Mouse (Mus musculus): ENCODE results near the gene Fam104a. TPM values are rescaled to one million over a fixed set of nuclear protein-coding genes. Genes with fewer than 3 reads are reported as not detected.

The Fam104a gene
- total RNA-seq (2021): 10 to 100 TPM; 26.5 to 26.6 TPM

DNA sequence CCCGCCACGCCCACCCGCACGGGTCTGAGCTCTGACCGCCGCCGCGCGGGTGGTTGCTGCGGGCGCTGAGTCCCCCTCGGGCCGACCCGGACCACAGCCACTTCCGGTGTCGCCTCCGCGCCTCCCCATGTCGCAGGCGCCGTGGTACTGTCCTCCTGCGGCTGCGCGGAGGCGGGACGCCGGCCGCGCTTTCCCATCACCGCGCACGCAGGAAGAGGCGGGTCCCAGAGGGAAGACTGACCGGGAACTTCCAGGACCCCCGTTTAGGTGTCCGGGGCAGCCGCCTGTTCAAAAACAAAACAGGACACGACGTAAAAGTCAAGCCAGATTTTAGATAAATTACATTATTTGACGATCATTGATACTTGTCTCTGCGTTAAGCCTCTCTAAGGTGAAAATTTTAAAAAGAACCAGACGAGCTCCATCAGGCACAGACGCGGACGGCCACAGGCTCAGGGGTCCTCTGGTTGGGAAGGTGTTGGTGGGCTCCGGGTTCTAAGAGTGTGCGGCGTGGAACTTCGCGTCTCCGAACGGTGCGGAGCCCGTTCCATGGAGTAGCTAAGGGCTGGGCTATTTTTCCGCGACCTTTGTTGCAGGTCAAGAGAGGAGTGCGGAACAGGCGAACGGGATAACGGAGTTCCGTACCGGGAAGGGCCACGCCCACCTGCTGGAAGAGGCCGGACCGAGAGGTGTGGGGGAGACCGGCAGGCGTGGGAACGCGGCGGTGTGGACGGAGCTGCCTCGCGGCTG lies at the start of gene Fam104a, which contains the start of gene D11Wsu47e:
TSS of gene Fam104a (minus strand) at position 199 of the 750 bp plus-strand sequence.
TSS of gene D11Wsu47e (plus strand) at position 456 of the 750 bp plus-strand sequence.
- peak; percentile 95 to 96 for DNase-seq

DNA sequence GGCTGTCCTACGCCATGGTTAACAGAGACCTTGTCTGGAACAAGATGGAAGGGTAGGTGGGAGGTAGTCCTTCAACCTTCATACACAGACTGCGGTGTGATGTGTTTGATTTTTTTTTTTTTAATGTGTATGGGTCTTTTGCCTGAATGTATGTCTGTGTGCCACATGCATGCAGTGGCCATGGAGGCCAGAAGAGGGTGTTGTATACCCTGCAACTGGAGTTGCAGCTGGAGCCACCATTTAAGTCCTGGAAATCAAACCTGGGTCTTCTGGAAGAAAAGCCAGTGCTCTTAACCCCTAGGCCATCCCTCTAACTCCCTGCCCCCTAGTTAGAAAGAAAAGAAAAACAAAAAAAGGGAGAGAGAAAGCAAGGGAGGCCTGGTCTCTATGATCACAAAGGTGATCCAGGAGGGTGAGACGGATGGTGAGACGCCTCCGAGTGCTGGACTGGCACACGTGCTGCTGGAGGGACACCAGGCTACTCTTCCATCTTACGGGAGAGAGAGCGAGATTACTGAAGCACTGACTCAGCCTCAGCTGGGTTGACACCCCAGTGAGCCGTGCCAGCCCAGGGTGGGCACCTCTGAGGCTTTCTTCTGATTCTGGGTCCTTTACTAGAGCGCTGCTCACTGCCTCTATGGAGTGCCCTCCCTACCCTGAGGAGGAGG lies 48.1 kb upstream of the Fam104a start:
- DNase-seq: no peak

DNA sequence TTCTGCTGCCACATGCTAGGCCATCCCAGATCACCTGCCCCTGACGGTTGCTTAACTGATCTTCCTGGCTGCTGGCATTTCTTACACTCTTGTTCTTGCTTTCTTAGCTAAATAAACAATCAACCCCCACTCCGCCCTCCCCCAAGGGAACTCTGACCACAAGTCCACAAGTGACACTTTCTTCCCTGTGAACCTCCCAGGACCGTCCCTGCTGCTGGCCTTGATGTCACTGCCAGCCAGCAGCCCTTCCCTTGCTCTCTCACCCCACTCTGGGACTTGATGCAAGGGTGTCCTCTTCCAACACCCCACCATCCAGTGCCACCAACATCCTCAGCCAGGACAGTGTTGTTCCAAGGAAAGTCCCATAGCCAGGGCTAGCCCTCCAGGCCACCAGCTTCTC lies 46.9 kb upstream of the Fam104a start:
- no peak for DNase-seq

DNA sequence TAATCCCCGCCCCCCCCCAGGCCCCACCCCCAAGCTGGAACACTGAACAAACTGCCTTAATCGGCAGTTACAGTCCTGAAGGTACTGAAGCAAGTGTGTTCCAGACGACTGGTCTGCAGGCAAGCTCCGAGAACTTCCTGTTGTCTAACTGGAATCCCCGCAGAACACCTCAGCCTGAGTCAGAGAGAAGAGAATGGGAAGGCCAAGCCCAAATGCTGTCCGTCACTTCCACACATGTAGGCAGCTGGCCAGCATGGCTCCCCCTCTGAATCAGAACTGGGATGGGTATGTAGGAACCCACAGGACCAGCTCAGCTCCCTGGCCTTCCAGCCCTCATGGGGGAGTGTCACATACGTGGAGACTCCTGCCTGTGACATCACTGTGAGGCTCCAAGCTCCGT lies 46.0 kb upstream of the Fam104a start:
- no peak for DNase-seq

DNA sequence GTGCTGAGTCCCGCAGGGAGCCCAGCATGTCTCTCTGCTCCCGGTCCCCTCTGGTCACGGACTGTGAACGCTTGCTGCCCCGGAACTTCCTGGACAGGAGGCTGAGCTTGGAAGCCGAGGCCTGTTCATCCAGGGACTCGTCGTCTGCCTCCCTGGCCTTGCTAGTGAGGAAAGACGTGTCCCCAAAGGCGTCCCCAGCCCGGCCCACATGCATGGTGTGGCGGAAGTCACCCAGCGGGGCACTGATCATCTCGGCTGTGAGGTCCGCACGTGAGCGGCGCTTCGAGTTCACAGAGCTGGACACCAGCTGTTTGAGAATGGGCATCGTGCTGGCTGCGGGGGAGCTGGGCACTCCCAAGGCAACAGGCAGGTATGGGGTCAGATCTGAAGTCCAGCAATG lies 45.3 kb upstream of the Fam104a start:
- DNase-seq: no peak

DNA sequence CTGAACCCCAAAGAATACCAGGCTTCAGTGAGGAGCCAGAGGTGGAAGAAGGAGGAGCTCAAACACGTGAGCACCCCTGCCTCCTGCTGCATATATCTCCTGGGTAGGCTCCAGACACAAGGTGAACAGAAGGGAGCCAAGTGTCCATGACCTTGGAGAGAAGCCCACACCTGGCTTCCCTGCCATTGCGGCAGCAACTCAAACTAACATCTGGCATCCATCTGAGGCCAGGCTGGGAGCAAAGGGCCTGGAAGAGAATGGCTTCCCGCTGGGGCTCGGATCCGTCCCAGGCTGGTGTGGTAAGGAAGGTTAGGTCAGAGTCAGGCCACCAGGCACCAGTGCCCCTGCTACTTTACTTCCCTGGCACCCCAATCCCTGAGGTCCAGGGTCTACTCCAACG lies 44.0 kb upstream of the Fam104a start:
- DNase-seq: no peak

DNA sequence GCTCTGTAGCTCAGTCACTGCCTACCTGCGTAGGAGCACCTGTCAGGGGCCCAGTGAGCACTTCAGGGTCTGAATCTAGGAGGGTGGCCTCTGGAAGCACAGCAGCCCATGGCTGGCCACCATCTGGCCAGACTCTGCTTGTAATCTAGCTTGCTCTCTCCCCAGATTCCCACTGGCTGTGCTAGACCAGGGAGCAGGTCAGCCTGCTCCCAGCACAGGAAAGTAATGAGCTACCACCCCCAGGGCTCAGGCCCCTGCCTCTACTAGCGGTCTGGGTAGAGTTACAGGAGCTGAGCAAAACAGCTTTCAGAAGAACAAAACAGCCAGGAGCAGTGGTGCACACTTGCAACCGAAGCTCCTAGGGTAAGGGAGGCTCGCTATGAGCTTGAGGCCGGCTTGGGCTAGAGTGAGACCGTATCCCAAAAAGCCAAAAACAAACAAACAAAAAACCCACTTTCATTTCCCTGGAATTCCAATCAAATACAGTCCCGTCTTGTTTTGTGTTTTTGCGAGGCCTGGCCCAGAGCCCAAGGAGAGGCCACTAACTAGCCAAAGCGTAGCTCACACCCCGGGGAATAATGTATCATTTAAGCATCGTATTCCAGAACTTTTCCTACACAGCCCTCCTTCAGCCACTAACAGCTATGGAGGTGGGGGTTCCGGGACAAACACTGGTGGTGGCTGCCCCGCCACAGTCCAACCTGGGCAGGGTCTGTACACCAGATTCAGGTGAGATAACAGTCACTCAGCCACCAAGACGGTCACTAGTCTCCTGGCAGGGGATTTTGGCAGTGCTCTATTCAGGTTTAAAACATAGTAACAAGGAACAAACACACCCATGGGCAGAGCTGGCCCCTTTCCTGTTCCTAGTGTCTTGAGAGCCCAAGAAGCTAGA lies 43.3 kb upstream of the Fam104a start:
- DNase-seq: no peak

DNA sequence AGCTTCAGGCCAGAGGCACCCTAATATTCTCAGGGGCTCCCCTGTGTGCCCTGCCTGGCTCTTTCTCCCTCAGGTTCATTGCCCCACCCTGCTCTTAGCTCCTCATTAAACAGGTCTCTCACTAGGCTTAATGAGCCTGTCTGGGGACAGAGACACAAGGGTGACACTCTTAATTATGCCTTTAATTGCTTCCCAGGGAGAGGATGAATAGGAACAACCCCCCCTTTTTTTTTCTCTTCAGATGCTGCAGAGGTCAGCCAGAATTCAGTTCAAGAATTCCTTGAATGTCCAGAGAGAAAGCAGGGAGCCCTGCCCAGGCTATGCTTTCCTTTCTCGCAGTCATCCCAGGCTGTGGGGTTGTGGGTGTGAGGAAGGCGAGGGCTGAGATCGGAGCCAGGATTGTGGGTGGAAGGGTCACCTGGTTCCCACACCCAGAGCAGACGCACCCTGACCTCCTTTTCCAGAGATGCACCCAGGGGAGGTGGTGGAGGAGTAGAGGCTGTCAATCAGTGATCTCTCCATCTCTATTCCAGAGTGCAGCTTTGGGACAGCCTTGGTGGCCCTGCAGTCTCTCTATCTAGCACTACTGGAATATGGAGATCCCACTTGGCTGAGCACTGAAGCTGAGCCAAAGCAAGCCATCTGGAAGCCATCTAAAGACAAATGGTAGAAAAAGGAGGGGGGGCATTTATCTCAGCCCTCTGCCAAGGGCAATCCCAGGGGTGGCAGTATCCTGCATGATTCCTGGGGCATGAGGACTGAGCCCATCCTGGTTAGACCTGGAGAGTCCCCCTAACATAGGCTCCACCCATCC lies 41.5 kb upstream of the Fam104a start:
- no peak for DNase-seq

DNA sequence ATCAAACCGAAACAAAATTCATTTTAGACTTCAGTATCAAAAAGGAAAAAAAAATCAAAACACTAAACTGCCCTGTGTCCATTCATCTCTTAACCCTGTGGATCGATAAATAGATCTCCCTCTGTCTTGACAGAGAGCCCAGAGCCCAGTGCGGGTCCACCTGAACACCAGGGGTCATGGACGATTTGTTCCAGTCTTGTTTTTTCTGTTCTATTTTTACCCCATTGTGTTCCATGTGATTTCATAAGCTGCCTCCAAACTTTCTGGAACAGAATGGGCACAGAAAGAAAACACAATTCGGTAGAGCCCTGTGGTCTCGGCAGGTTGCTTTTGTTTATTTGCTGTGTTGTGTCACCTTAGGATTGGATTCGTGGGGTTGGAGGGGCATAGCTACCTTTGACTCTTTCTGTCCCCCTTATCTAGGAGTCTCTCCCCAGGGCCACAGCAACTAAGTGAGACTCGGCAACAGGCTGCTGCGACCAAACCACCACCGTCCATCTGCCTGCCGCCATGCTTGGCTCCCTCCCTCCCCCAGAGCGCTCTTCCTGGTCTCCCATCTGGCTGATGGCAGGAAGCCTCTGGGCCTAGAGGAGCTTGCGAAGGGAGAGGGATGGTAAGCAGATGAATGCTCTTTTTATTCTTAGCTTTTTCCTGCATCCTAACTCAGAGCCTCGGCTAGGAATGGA lies 38.6 kb upstream of the Fam104a start:
- peak; percentile 51 to 59 for DNase-seq

DNA sequence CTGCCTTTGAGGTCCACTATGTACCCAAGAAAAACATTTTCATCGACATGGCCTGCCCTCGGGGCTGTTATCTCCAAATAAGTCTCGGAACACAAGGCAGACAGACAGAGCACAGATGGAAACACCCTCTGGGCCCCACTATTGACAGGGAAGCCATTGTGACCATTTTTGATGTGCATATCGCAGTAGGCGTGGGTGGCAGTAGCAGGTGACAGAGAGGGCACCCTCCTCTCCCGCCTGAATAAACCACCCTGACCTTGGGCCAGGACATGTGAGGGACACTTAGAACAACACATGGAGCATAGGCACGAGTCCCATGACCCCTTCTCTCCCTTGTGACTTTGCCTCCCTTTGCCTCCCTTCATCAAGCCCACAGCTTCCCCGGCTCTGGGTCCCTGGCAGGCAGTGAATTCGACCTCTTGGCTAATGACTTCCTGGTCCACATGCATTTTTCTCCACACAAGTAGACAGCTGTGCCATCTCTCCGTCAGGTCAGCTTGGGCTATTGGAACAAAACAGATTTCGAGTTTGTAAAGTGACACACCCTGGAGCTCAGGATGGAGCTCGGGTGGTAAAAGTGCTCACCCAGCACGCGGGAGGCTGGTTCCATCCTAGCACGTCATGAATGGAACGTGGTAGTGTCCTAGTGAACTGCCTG lies 33.9 kb upstream of the Fam104a start:
- no peak for DNase-seq

DNA sequence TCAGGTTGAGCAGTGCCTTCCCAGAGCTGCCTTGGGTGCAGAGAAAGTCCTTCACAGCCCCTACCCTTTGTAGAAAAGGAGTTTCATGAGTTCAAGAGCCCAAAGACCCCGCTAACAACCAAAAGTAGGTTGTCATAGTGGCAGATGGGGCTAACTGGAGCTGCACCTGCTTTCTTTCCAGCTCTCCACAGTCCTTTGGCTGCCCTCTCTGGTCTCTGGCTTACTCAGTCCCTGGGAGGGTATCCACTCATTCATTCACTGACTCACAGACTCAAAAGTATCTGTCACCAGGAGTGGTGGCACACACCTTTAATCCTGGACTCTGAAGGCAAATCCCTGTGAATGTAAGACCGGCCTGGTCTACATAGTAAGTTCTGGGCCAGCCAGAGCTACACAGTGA lies 32.2 kb upstream of the Fam104a start:
- no peak for DNase-seq

DNA sequence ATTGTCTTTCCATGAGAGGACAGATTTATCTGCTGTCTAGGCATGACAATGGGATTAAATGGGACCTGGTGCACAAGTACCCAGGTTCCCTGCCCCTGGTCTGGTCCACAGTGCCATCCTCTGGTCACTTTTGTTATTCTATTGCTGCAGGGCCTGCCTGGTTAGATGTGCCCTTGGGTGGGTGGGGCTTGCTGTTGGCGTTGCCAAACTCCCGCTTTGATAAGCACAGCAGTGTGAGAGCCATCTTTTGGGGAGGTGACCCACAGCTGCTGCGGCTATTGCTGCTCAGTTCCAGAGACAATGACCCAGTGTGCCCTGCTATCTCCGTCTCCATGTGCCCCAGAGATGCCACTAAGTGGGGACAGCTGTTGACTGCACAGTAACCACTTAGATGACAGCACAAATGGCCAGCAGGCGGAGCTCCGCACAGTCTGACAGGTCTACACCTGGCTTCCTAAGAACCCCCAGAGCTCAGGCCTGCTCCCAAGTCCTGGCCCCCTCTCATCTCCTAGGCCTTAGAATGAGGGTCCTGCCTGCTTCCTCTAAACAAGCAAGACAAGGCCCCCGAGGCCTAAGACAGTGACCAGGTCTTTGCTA lies 31.2 kb upstream of the Fam104a start:
- no peak for DNase-seq

DNA sequence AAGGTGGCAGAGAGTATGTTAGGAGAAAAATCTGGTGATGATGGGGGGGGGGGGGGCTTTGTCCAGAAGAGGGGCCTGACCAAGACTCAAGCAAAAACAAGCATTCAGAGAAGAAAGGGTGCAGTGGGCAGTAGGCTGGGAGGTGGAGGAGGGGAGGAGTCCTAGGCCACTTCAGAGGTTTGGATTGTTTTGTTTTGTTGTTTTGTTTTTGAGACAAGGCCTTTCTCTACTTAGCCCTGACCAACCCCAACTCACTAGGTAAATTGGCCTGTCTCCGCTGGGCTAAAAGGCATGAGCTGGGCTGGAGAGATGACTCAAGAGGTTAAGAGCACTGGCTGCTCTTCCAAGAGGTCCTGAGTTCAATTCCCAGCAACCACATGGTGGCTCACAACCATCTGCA lies 27.1 kb upstream of the Fam104a start:
- DNase-seq: no peak

DNA sequence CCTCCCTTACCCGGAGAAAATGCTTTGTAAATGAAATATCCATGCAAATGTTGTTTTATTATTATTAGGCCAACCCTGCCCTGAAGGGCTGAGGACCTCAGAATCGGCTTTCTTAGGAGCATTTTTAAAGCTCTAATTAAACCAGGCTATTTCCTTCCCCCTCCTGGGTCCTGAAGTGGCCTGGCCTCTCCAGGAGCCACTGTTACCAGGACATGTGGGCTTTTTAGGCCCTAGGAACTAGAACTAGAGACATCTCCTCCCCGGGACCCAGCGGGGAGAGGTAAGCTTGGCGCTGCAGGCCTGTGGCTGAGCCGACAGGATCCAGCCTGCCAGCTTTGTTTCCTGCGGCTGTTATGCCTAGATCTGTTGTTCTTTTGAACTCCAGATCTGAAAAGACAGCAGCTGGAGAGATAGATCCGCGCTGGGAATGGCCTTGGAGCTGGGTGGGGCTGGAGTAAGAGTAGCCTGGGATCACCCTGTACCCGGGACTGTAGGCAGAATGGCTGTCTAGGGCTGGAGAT lies 26.4 kb upstream of the Fam104a start:
- DNase-seq: no peak

DNA sequence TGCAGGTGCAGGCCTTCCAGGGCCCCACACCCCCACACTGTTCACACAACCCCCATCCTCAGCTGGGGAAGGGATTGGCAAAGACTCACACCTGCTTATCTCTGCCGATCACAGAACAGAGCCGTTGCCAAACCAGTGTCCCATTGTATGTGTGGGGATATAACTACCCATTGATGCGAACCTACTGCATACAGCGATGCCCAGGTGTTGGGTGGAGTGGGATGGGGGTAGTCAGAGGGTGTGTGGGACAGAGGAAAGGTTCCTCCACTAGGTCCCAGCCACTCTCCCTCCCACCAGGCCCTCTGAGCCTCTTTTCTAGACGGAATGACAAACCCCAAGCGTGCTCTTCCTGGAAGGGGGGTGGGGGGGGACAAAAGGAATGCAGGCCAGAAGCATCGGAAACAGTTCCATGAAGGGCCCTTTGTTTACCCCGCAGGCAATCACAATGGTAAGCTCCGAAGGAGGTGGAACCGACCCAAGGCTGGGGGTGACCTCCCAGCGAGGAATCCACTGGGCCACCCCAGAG lies 25.8 kb upstream of the Fam104a start, which contains the start of gene Cpsf4l:
TSS of gene Cpsf4l (minus strand) at position 287 of the 526 bp plus-strand sequence.
- no peak for DNase-seq

DNA sequence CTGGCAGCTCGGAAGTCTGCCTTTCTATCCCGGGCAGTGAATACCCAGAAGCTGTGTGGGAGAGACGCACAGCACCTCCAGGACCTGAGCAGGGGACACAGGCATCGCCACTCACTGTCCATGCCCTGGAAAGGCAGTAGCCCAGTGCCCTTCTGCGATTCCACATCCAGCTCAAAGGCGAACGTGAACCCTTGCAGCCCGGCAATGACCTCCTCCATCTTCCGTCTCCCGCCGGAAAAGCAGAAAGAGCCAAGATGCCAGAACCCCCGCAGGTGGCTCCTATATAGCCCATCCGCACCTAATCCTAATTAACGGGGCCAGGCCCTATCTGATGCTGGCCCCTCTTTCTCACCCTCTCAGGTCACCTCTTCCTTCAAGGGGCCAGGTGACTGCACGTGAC lies 25.3 kb upstream of the Fam104a start:
- DNase-seq: no peak

DNA sequence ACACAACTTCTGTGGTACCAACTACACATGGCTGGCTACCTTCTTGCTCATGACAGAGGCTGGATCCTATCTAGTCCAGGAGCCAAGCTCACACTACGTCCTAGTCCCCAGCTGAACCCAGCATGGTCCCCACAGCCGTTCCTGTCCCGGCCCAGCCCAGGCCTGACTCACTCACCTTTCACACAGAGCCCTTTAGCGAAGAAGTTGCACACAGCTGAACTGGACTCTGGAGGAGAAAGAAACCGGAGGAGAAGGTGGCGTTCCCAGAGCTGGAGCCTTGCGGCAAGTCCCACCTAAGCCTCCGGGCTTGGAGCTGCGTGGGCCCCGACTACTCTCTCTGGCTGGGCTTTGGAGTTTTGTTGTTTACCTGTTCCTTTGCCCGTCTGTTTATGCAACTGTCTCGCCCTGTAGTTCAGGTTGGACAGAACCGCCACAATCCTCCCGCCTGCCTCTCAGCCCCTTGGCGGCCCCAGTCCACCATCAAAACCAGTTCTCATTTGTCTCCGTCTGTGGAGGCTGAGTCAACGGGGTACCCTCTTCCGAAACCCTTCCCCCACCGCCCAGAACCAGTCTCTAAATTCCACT lies 24.8 kb upstream of the Fam104a start:
- no peak for DNase-seq

DNA sequence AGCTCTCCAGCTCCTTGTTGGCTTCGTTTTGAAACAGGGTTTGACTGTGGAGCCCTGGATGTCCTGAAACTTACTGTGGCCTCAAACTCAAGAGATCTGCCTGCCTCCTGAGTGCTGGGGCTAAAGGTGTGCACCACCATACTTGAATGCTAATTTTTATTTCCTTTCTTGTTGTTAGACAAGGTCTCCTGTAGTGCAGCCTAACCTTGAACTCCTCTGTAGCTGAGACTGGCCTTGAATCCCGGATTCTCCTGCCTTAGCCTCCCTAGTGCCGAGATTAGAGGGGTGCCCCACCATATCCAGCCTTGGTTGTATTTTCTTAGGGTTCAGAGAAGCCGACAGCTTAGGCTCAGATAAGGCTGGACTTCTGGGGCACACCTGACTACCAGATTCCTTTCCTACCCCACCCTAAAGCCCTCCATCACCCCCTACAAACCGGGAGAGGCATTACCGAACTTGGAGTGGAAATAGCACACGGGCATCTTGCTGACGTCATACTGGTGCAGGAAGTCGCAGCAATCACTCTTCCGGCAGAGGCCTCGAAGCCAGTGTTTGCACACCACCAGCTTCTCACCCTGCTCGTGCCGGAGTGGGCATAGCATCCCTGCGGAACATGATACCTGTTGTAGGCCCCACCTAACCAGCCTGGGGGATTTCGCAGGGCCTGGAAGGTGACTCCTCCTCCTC lies 22.2 kb upstream of the Fam104a start:
- DNase-seq: no peak

DNA sequence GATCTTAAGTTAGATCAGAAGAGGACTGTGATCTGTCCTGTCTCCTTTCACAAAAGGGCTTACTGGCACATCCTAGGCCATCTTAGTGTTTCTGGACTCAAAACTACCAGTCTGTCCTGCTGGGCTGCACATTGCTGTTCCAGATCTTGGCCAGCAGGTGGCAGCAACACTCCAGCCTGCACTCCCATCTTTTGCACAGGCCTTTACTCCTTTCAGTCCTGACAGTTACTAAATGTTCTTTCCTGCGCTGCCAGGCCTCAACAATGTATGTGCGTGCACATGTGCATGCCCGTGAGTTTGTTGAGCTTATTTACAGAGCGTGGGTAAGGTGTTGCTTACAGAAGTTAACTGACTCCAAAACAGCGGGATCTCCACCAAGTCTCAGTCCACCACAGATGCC lies 19.8 kb upstream of the Fam104a start:
- DNase-seq: peak; percentile 78 to 83
